In the genomic region with DNA sequence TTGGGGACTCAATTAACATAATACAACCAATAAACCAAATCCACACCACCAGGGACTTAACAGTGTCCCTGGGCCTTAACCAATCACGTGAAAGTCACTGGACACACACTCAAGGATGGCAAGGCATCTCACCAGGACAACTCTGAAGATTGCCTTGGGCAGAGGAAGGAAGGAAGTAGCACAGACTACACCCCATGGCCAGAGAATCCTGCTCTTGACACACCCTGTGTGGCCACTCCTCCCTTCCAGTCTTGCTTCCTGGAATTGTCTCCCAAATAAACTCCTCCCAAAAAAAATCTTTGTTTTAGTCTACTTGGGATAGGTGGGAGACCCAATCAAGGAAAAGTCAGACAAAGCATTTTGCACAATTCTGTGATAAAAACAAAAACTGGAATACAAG, we compare ENCODE assay signal across 23 mouse cellular contexts. TPM values are rescaled to one million over a fixed set of nuclear protein-coding genes. Genes with fewer than 3 reads are reported as not detected.
DNase-seq lines count a peak whose midpoint lies in the region; ATAC-seq lines count a peak whose summit lies in the region.
"Had no signal": no experiment of that assay in that cellular context is flagged by ENCODE, and none has a peak within 500 bp of the region (broad histone marks: within the 10 kb centered on the region; RNA-seq: fewer than 3 reads in every experiment).

No protein-coding gene starts in this region.

- no peak overlapping the region for H3K27ac ChIP-seq in midbrain, embryonic 11.5 days (ENCODE audit: low read depth, low read length)
- no peak overlapping the region for H3K27ac ChIP-seq in midbrain, embryonic 10.5 days (replicated peaks)
- H3K27ac ChIP-seq: embryonic facial prominence, embryonic 12.5 days; embryonic facial prominence, embryonic 15.5 days; gastrocnemius, adult 2 months; hindbrain, embryonic 12.5 days had no signal

- no peak for ATAC-seq in midbrain, embryonic 11.5 days (ENCODE audit: low FRiP score)
- ATAC-seq: CD4-positive, CD25-positive, alpha-beta regulatory T cell, adult 4 months; forebrain, embryonic 14.5 days; forebrain, postnatal 0 days; hindbrain, embryonic 16.5 days had no signal

- no peak overlapping the region for H3K9ac ChIP-seq in midbrain, embryonic 11.5 days (ENCODE audit: low read length)
- H3K9ac ChIP-seq: embryonic facial prominence, embryonic 12.5 days; embryonic facial prominence, embryonic 15.5 days; forebrain, postnatal 0 days; hindbrain, embryonic 12.5 days had no signal

- DNase-seq in midbrain, embryonic 11.5 days (ENCODE audit: low spot score, missing footprints): peak; percentile 60
- no peak for DNase-seq in midbrain, embryonic 10.5 days (ENCODE audit: low spot score)
- DNase-seq in ES-CJ7 (ENCODE audit: low read depth, low spot score): peak; percentile 90
- DNase-seq in ZHBTc4 (ENCODE audit: low read depth, low spot score): peak; percentile 92
- no peak for DNase-seq in urinary bladder, adult 2 months (ENCODE audit: low spot score)
- no peak for DNase-seq in thymus, postnatal 36 days
- DNase-seq: adrenal gland, adult 2 months; adrenal gland, postnatal 14 days; cerebellum, adult 11 months; cerebellum, adult 2 months; cerebellum, adult 9-11 months; cerebellum, postnatal 25 days; forebrain, postnatal 0 days; gastrocnemius, adult 2 months; gastrocnemius, postnatal 14 days; heart, adult 11 months had no signal

- H3K27me3 ChIP-seq in midbrain, embryonic 11.5 days (ENCODE audit: control insufficient read depth, insufficient read depth, low read length): no peaks in the 10 kb centered on the region
- no peaks in the 10 kb centered on the region for H3K27me3 ChIP-seq in midbrain, embryonic 10.5 days (ENCODE audit: low read depth, poor library complexity, severe bottlenecking)
- H3K27me3 ChIP-seq: embryonic facial prominence, embryonic 12.5 days; embryonic facial prominence, embryonic 15.5 days; hindbrain, embryonic 12.5 days had no signal

- H3K4me2 ChIP-seq in midbrain, embryonic 11.5 days: no peak overlapping the region
- H3K4me2 ChIP-seq: embryonic facial prominence, embryonic 12.5 days; embryonic facial prominence, embryonic 15.5 days; heart, embryonic 11.5 days; hindbrain, embryonic 12.5 days had no signal

- no peaks in the 10 kb centered on the region; the same call in 1 of the 2 replicates for H3K9me3 ChIP-seq in midbrain, embryonic 11.5 days (ENCODE audit: control insufficient read depth, low read length)
- no peaks in the 10 kb centered on the region; the same call in 1 of the 2 replicates for H3K9me3 ChIP-seq in midbrain, embryonic 10.5 days (replicated peaks)
- H3K9me3 ChIP-seq: embryonic facial prominence, embryonic 12.5 days; embryonic facial prominence, embryonic 15.5 days; hindbrain, embryonic 12.5 days had no signal

- H3K36me3 ChIP-seq in midbrain, embryonic 11.5 days (ENCODE audit: control insufficient read depth, insufficient read depth, low read length): peaks cover 26% of the 10 kb centered on the region
- H3K36me3 ChIP-seq in midbrain, embryonic 10.5 days: peaks cover 76% of the 10 kb centered on the region

- WGBS in midbrain, embryonic 11.5 days: 83% methylated on average over 1 of the region's 1 CpGs
- WGBS in midbrain, embryonic 10.5 days: 75% methylated on average over 1 of the region's 1 CpGs

- no peaks in the 10 kb centered on the region for H3K4me1 ChIP-seq in midbrain, embryonic 11.5 days (ENCODE audit: control insufficient read depth, insufficient read depth, low read length)
- H3K4me1 ChIP-seq in midbrain, embryonic 10.5 days: no peaks in the 10 kb centered on the region
- H3K4me1 ChIP-seq: hindbrain, embryonic 12.5 days had no signal

- H3K4me3 ChIP-seq in midbrain, embryonic 11.5 days (ENCODE audit: low read depth, low read length): no peak overlapping the region
- H3K4me3 ChIP-seq in midbrain, embryonic 10.5 days: no peak overlapping the region
- H3K4me3 ChIP-seq: embryonic facial prominence, embryonic 12.5 days; embryonic facial prominence, embryonic 15.5 days; gastrocnemius, adult 2 months; hindbrain, embryonic 12.5 days had no signal

RNA-seq across cellular contexts. Expression of gene Adprh, which starts 7.5 kb away (rescaled TPM):
- 122 and 134 TPM in 2 replicates for polyA plus RNA-seq in midbrain, embryonic 11.5 days (2014; fragmentation: Nextera tagmentation; extraction: Ambion mirVana)
- polyA plus RNA-seq in midbrain, embryonic 10.5 days (2016; fragmentation: Nextera tagmentation; extraction: Ambion mirVana): 144 and 150 TPM in 2 replicates
- 44.3 and 44.8 TPM in 2 replicates for polyA plus RNA-seq in urinary bladder, adult 2 months (2012; rRNA removed)

RNA-seq across cellular contexts. Expression of gene Cd80, which starts 10.3 kb away (rescaled TPM):
- 0.42 and 0.65 TPM in 2 replicates for polyA plus RNA-seq in midbrain, embryonic 11.5 days (2014; fragmentation: Nextera tagmentation; extraction: Ambion mirVana)
- polyA plus RNA-seq in midbrain, embryonic 10.5 days (2016; fragmentation: Nextera tagmentation; extraction: Ambion mirVana): 0.23 and 0.67 TPM in 2 replicates
- 1.8 and 2.4 TPM in 2 replicates for polyA plus RNA-seq in urinary bladder, adult 2 months (2012; rRNA removed)
- polyA plus RNA-seq: adrenal gland, adult 2 months had no signal

RNA-seq across cellular contexts. Expression of gene Pla1a, which starts 12.1 kb away (rescaled TPM):
- polyA plus RNA-seq in midbrain, embryonic 11.5 days (2014; fragmentation: Nextera tagmentation; extraction: Ambion mirVana): 0.23 and 0.59 TPM in 2 replicates
- 0.07 and 0.11 TPM in 2 replicates for polyA plus RNA-seq in midbrain, embryonic 10.5 days (2016; fragmentation: Nextera tagmentation; extraction: Ambion mirVana)
- polyA plus RNA-seq in urinary bladder, adult 2 months (2012; rRNA removed): 12.7 and 13.8 TPM in 2 replicates

Comparison
In these comparisons a context has a peak if more than half of its experiments do, and no peak if none do; other contexts are left out.
1. DNase-seq: peak in midbrain, embryonic 11.5 days (single experiment), ES-CJ7 (single experiment) and ZHBTc4 (single experiment); none in midbrain, embryonic 10.5 days (single experiment), urinary bladder, adult 2 months (single experiment) and thymus, postnatal 36 days (0 of 2).